Mouse (Mus musculus) cerebellum, adult 8-10 months (tissue): ENCODE measurements around the gene Gm20662.

Experiments
- DNase-seq: peaks from one replicate; pipeline ENCODE4 v3.0.0; 2022

The Gm20662 gene

DNA sequence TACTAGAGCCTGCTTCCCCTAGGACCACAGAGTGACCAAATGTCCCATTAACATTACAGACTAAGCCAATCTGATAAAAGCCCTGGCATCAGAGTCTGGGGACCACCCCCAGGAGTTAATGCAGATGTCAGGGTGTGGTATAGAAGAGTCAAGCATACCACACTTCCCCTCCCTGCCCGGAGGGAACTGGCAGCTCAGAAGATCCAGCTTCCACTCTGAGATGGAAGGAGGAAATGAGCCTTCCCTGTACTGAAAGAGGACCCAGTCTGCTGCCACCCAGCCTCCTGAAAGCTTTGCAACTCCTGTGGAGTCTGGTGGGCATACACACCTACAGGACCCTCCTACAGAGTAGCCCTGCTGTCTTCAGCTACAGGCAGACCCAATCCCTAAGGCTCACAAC is 58.9 kb downstream of the Gm20662 start:
- no peak for DNase-seq

DNA sequence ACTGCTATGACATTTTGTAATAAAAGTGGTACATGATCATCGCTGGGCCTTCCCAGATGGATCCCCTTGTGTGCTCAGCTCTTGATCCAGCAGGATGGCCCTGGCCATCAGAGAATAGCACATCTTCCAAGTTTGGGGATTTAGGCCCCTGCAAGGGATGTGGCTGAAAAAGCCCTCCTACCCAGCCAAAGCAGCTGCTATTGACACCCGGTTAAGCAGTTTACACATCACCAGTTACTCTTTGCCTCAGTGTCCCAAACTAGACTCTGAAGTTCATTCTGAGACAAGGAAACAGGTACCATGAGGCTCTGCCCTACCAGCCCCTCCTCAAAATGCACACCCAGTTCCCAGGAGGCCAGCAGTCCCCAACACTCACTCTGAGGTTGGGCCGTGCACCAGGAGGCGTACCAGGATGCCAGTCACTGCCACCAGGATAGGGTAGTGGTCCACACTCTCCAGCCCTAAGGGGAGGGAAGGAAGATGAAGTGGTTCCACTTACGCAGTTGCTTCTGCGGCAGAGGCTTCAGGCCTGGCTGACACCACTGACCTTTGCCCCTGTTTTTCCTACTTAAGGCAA is 59.6 kb downstream of the Gm20662 start:
- DNase-seq = no peak

DNA sequence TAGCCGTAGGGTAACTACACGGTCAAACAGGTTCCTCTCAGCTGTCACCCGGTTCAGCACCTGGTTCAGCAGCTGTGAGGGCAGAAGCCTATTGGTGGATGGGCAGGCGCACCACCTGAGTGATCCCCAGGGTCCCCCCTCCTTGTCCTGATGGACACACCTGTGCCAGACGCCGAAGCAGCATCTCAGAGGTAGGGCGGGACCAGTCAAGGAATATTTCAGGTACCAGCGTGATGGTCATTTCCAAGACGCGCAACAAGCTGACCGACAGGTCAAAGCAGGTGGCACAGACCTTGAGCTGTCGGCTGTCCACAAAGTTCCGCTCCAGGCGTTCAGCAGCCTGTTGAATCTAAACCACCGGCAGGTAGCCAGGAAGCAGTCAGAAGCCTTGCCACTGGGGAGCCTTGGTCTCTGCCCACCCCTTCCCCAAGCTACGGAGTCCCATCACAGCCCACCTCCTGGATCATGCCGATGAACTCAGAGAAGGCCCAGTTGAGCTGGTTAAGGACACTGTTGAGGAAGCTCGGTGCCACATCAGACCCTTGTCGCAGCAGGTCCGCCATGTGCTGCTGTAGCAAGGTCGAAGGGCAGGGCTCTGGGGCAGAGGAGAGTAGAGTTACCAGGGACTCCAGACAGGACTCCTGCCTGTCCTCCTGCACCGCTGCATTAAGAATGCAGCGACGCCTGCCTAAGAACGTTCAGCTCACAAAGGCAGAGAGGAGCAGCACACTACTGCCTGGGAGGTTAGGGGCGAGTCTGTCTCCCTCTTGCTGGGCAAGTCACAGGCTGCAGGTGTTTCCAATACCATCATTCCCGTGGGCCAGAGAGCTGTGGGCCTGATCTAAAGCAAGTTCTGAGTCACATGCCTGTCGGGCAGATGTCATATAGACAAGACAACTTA is 60.5 kb downstream of the Gm20662 start:
- DNase-seq = no peak

DNA sequence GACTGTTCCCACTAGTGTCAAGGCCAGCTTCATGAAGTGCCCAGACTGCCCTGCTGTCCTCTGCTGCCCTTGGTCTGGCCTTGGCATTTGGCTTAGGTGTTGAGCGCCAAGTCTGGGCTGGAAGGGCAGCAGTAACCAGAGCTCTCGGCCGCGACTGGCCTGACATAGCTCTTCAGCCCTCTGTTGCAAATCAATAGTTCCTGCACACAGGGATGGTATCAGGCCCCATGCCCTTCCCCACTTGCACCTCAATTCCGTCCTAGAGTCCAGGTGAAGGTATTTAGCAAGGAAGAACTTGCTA is 61.1 kb downstream of the Gm20662 start:
- DNase-seq = no peak

DNA sequence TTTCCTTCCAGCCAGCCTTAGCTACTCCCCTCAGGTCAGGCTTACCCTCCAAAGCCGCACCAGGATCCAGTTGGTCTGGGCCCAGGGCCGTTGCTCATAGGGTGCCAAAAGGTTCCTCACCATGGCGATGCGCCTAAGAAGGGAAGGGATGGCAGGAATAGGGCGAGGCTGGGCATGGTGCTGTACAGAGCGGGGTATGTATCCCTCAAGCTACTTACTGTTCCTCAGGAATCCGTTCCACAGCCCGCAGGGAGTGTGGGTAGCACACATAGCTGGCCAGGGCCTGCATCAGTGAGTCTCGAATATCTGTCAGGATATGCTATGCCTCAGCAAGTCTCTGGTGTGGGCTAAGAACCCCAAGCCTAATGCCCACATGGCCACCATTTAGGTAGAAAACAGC is 62.1 kb downstream of the Gm20662 start:
- no peak for DNase-seq

DNA sequence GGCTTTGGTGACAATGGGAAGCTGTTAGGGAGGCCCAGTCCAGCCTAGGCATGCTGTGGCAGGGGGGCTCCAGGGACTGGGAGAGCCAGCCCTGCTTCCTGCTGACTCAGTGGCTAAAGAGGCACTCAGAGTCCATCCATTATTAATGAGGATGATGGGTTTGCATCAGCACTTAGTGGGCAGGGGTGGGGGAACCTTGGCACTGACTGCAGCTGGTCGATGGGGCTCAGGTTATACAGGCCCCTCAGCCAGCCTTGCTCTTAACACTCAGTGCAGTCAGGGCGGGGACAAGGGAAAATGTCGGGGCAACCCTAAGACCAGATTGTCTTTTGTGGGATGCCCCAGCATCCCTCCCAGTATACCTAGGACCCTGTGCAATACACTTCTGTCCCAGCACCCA is 66.0 kb downstream of the Gm20662 start:
- no peak for DNase-seq

DNA sequence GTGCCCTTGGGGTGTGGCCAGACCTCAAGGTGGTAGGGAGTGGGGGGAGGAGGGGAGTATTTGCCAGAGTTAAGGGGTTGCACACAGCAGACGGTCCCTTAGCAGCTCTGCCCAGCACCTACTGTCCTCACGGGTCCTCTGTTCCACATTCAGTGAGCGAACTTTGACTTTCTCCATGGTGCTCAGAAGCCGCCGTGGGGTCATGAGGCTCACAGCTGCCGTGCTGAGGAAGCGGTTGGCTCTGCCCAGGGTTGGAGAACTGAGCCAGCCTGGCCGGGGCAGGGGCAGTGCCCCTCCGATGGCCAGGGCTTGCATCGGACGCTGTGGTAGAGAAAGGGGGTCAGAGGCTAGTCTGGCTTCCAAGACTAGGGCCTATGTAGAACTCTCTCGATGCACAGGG is 67.2 kb downstream of the Gm20662 start:
- DNase-seq = no peak

DNA sequence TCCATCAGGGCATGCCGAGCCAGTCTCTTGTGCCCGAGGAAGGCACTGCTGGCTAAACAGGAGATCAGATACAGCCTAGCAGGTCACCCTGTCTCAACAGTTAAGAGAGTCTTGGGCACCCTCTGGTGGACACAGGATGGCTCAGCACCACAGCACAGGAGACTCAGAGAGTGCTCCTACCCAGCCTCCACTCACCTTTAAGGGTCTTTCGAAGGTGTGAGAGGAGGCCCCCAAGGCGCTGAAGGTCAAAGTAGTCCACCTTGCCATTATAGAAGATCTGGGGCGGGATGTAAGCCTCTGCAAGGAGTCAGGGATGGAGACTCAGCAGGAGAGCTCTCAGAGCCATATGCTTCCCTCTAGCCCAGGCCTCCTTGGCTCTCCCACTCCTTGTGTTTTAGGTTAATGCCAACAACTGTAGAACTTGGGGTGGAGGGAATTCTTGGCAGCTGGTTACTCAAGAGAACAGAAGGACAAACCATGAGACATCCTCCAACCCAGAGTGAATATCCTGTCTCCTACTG is 69.4 kb downstream of the Gm20662 start:
- DNase-seq = peak; percentile 84

DNA sequence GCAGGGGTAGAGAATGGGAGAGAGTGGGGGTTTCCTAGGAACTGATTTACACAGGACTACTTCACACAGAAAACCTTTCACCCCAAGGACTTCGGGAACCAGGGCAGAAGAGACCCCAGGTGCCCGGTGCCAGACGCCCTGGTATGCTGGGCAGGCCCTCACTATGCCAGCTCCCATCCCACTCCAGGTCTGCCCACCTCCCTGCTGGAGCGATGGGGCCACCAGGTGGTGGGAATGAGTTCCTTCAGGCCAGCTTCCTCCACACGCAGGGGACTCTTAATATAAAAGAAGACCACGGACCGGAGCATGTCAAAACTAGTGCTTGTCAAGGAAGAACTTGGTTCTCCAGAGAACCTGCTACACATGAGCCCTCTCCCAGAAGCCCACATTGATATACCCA is 71.0 kb downstream of the Gm20662 start:
- no peak for DNase-seq

DNA sequence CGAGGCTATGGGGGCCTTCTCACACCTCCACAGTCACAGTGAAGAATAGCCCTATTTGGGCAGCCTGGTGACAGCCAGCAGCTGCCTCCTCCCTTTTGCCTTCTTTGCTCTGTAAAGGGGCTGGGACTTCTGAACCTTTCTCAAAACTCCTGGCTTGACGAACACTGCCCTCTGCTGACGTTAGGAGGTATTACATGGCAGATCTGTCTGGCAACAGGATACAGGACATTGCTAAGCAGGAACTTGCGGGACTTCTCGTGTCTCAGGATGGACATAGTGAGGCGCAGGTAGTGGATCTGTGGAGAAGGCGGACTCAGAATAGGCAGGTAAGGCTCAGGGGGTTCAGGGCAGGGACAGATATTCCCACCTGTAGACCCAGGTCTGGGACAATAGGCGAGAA is 71.8 kb downstream of the Gm20662 start:
- peak; percentile 89 for DNase-seq

DNA sequence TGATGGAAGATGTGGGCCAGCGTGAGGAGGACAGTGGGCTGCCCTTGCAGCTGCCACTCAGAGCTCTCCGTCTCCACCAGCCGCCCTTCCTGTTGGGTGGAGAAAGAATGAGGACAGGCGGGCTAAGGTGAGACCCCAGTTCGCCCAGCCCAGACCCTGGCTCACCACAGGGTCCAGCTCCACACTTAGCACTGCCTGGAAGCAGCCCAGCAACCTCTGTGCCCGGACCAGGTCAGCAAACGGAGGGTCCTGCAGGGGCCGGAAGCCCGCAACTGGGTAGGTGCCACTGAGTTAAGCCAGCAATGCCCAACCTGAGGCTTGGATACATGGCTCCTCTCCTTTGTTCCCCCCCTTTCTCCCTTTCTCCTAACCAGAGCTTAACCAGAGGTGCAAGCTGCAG is 72.9 kb downstream of the Gm20662 start:
- no peak for DNase-seq

DNA sequence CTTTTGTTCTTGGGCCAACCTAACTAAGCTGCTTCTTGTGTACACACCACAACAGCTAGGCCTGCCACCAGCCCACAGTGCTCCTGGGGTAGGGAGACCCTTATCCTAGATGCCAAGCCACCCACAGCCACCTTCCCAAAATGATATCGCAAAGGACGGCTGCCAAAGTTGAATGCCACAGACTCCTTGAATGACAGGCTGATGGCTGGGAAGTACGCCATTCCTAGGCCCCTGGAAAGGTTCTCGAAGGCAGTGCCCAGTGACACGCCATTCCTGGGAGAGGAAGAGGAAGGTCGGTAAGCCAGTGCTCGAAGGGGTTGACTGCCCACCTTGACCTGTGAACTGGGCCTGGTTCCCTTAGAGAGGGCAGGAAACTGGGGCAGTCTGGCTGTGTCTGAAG is 73.4 kb downstream of the Gm20662 start:
- no peak for DNase-seq

DNA sequence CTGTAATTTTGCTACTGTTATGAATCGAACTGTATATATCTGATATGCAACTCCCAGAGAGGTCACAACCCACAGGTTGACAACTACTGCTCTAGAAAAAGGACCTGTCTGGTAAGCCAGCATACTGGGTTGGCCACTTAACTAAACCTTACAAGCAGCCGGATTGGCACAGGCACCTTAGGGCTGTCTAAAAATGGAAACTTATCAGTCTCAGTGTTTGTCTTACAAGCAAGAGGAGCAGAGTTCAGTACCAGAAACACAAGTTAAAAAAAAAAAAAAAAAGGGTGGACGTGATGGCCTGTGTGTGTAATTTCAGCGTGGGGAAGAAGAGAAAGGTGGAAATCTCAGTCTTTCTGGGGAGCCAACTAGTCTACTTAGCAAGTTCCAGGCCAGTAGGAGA is 75.7 kb downstream of the Gm20662 start:
- no peak for DNase-seq

DNA sequence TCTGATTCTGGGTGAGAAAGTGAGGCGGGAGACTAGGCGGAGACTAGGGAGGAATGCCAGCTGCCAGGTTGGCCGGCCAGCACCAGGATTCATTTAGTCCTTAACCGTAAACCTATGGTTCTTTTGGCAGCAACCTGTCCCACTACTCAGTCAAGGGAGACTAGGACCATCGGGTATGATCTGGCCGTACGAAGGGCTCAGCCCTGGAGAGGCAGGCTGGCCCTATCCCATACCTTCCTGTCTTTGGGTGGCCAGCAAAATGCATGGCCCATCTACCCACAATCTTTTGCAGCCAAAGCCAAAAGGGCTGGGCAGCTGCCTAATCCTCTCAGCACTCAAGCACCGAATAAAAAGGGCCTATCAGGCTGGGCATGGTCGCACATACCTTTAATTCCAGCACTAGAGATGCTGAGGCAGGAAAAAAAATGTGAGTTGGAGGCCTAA is 76.4 kb downstream of the Gm20662 start:
- peak; percentile 63 for DNase-seq

DNA sequence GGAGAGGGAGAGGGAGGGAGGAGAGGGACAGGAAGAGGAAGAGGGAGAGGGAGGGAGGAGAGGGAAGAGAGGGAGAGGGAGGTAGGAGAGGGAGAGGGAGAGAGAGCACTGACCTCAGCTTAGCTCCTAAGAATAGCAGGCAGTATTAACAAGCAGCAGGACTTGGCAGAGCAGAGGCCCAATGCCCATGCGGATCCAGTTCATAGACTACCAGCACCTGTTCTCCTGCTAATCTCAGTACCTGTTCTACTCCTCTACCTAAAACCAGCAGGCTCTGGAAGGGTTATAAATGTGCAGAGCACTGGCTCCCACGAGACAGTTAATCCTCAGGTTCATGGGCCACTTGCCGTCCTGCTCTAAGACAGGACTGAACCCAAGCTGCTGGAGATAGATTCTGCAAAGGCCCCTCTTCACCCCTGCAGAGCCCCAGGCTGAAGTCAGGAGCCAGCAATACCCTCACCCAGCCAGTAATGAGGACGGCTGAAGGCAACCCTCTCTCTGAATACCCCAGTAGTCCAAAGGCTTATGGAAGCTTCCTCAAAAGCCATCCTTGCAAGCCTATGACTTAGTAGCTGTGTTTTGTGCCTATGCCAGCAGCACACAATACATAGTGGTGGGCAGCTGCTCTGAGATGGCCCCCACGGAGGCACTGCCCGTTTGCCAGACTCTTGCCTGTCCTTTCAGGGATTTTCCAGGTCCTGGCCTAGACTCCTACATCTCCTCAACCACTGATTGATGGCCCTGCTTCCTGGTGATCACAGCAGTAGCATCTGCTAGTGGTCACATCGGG is 77.2 kb downstream of the Gm20662 start:
- DNase-seq = peak; percentile 82

DNA sequence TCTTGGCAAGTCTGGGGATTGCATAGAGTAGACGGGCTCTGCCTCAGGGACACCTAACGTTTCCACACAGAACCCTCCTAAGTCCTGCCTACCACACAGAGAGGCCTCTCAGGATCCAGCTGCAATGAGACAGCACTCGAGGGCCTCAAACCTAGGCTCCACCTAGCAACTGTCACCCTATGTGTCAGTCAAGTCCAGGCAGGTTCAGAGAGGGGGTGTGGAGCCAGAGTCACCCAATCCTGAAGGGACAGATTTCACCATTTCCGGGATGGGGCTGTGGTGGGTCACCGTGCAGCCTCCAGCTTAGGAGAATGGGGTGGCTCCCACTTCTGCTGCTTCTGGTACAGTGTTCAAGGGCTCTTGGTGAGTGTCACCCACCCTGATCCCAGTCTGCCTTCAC is 84.0 kb downstream of the Gm20662 start, which contains the start of gene Mst1:
Mst1 (plus strand) TSS at position 269 of the 400 bp plus-strand sequence.
- no peak for DNase-seq

DNA sequence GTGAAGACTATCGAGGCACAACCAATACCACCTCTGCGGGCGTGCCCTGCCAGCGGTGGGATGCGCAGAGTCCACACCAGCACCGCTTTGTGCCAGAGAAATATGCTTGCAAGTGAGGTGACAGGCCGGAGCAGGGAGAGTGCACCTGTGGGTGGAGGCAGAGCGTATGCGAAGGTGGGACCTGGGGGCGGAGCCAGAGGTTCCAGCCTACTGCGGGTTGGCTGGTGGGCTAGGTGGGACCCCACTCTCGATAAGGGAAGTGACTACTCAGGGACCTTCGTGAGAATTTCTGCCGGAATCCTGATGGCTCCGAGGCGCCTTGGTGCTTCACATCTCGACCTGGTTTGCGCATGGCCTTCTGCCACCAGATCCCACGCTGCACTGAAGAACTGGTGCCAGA is 86.4 kb downstream of the Gm20662 start:
- DNase-seq = peak; percentile 42

DNA sequence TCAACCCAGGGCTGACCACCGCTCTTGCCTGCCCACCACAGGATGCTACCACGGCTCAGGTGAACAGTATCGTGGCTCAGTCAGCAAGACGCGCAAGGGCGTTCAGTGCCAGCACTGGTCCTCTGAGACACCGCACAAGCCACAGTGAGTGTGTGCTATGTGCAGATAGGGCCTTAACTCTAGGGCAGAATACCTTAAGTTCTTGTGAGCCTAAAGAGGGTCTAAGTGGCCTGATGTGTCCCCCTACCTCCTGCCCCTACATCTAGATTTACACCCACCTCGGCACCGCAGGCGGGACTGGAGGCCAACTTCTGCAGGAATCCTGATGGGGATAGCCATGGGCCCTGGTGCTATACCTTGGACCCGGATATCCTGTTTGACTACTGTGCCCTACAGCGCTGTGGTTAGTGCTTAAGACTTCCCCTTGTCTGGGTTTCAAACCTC is 86.9 kb downstream of the Gm20662 start, which contains the start of gene Rnf123:
Rnf123 (minus strand) TSS at position 359 of the 444 bp plus-strand sequence.
- no peak for DNase-seq

DNA sequence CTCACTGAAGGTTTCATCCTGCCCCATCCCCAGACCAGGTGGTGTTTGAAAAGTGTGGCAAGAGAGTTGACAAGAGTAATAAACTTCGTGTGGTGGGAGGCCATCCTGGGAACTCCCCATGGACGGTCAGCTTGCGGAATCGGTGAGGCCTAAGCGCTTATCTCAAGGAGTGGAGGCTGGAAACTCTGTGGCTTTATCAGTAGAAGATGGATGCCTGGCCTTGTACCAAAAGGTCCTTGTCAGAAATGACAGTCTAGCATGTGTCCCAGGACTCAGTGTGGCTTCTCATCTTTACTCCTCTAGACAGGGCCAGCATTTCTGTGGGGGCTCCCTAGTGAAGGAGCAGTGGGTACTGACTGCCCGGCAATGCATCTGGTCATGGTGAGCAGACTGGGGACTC is 87.4 kb downstream of the Gm20662 start:
- no peak for DNase-seq

DNA sequence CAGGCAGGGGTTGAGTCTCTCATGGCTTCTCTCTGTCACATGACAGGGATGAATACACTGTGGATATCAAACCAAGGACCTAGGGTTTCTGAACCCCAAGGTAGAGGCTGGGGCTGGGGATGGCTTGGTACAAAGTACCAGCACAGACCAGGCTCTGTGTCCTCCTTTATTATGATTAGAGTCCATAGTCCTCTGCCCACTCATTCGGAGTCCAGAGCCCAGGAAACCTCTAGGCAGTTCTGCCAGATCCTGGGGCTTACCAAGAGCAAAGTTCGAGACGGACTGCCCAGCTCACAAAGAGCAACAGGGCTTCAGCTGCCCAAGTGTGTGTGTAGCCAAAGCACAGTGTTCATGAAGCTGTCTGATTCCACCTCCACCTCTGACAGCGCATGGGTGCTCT is 89.1 kb downstream of the Gm20662 start:
- no peak for DNase-seq

DNA sequence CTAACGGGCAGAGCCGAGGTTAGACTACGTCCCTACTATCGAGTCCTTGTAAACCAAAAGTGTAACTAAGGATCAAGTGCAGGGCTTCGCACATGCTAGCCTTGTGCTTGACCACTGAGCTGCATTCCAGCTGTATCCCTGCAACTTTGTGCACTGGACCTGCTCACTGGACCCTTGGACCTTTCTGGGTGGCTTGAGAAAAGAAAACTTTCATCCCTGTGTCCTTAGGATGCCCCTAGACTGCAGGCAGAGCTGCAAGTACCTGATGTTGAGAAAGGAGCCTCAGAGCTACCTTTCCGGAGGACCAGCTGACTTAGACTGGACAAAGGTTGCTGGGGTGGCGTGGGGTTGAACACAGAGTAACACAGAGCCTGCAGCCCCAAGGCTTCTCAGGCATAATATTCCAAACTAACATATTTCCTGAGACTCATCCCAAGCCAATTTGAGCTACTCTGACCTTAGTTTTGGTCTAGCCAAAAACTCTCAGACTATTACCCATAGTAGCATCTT is 94.5 kb downstream of the Gm20662 start:
- DNase-seq = no peak

DNA sequence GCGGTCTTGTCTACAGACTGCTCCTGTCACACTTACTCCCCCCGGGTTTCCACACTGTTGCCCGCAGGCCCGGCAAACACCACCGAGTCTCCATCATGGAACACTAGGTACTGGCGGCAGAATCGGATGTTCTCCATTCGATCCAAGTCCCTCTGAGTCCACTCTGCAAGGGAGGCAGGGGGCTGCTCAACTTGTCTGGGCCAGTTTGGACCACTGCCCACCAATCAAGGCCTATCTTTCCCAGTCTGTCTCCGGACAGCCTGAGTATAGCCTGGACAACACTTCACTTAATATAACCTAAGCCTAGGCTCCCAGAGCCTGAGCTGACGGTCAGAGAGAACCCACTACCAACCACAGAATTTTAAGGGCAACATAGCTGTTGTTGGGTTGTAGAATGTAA is 97.4 kb downstream of the Gm20662 start:
- DNase-seq = no peak
